Mouse (Mus musculus): ENCODE measurements around the gene Mgat3. TPM values are rescaled to one million over a fixed set of nuclear protein-coding genes. Genes with fewer than 3 reads are reported as not detected.

Gene Mgat3
- total and polyA plus RNA-seq, 3 experiments: not detected

DNA sequence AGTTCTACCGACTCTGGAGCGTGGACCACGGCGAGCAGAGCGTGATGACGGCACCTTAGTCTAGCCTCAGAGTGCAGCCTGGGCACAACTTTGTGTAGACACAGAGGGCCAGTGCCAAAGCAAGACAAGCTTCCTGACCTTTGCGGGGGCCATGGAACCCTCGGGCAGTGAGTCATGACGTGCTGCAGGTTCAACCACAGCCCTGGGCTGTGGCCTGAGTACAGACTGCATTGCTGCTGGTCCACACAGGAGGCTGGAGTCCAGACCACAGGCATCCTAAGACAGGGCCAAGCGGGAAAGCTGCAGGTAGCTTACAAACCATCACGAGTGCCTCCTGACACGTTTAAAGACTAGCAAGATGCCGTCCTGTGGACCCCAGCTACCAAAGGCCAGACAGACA, 13.3 kb upstream of the Mgat3 start:
- no peak for DNase-seq (ENCODE audit: low read depth, low spot score)
- no peaks in the 10 kb centered on the region for H3K4me1 ChIP-seq (ENCODE audit: control insufficient read depth in 1 of 2, insufficient read depth in 2 of 2, low read length in 2 of 2)
- no peak overlapping the region for H3K27ac ChIP-seq (ENCODE audit: control insufficient read depth, low read depth, low read length)
- H3K9ac ChIP-seq (ENCODE audit: control insufficient read depth, low read depth, low read length, poor library complexity, severe bottlenecking): no peak overlapping the region
- no peaks in the 10 kb centered on the region for H3K79me2 ChIP-seq (ENCODE audit: control insufficient read depth, insufficient read depth, low read length, poor library complexity)
- no peaks in the 10 kb centered on the region for H3K9me3 ChIP-seq (replicated peaks; ENCODE audit: insufficient read depth, low read length)
- no peak for TF ChIP-seq CTCF (IDR thresholded peaks at IDR 0.05 in 2 of 3, conservative IDR thresholded peaks at IDR 0.05 in 1 of 3; ENCODE audit: control insufficient read depth in 1 of 3, insufficient read depth in 1 of 3, low read depth in 2 of 3, low read length in 3 of 3, poor library complexity in 1 of 3, severe bottlenecking in 1 of 3)
- TF ChIP-seq ZNF384 (IDR thresholded peaks at IDR 0.05; ENCODE audit: low read depth, low read length): no peak
- no peak for TF ChIP-seq HCFC1 (IDR thresholded peaks at IDR 0.05; ENCODE audit: low read depth, low read length)
- no peak for TF ChIP-seq MXI1 (IDR thresholded peaks at IDR 0.05; ENCODE audit: low read depth, low read length)
- no peak for TF ChIP-seq KAT2A (conservative IDR thresholded peaks at IDR 0.05; ENCODE audit: low read depth, low read length)
- TF ChIP-seq MAX (IDR thresholded peaks at IDR 0.05; ENCODE audit: low read length): no peak
- TF ChIP-seq RAD21 (IDR thresholded peaks at IDR 0.05; ENCODE audit: low read depth, low read length): no peak
- TF ChIP-seq RCOR1 (IDR thresholded peaks at IDR 0.05; ENCODE audit: low read depth, low read length): no peak
- TF ChIP-seq ELF1 (IDR thresholded peaks at IDR 0.05; ENCODE audit: low read depth, low read length): no peak
- TF ChIP-seq ZC3H11A (IDR thresholded peaks at IDR 0.05; ENCODE audit: low read depth, low read length): no peak
- TF ChIP-seq POLR2AphosphoS2 (IDR thresholded peaks at IDR 0.05; ENCODE audit: low read length): no peak
- TF ChIP-seq CHD2 (IDR thresholded peaks at IDR 0.05; ENCODE audit: low read length): no peak
- no peak for TF ChIP-seq TAL1 (IDR thresholded peaks at IDR 0.05; ENCODE audit: low read length)
- H3K27me3 ChIP-seq (ENCODE audit: control insufficient read depth in 1 of 2, insufficient read depth in 2 of 2, low read length in 2 of 2): no peaks in the 10 kb centered on the region
- H3K36me3 ChIP-seq (ENCODE audit: control insufficient read depth in 1 of 2, insufficient read depth in 2 of 2, low read length in 2 of 2): peaks cover 0 to 4% of the 10 kb centered on the region in 2 experiments; a peak in 1 of 4 replicates
- H3K4me3 ChIP-seq (ENCODE audit: control insufficient read depth in 1 of 2, insufficient read depth in 1 of 2, low read depth in 2 of 2, low read length in 2 of 2): no peak overlapping the region

DNA sequence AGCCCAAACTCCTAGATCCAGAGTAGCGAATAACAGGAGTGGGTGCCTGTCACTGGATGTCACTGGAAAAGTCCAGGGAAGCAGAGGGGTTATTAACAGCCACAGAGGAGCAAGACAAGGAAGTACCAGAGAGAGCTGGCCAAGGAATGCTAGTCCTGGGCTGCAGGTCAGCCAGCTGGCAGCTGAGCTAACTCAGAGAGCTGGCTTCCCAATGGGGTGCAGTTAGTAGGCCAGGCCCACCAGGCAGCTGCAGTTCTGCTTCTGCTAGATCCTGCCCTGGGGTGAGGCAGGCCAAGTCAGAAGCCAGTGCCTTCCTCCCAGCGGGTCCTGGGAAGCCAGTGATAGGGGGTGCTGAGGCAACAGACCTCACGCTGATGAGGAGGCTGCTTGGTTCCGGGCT, 12.8 kb upstream of the Mgat3 start:
- TF ChIP-seq MAX (IDR thresholded peaks at IDR 0.05; ENCODE audit: low read length): no peak
- no peak for TF ChIP-seq POLR2AphosphoS5 (IDR thresholded peaks at IDR 0.05; ENCODE audit: borderline replicate concordance, low read depth, low read length)
- no peak for TF ChIP-seq ETS1 (IDR thresholded peaks at IDR 0.05; ENCODE audit: low read depth, low read length)
- TF ChIP-seq EP300 (IDR thresholded peaks at IDR 0.05; ENCODE audit: low read depth in 1 of 2, low read length in 2 of 2): no peak
- no peak for TF ChIP-seq ZC3H11A (IDR thresholded peaks at IDR 0.05; ENCODE audit: low read depth, low read length)
- TF ChIP-seq JUND (IDR thresholded peaks at IDR 0.05; ENCODE audit: low read depth, low read length): no peak
- no peak for TF ChIP-seq SMC3 (IDR thresholded peaks at IDR 0.05; ENCODE audit: low read depth, low read length)
- Histone ChIP-seq H3K27ac (ENCODE audit: control insufficient read depth, low read depth, low read length) (no peak overlapping the region), H3K4me3 (ENCODE audit: control insufficient read depth in 1 of 2, insufficient read depth in 1 of 2, low read depth in 2 of 2, low read length in 2 of 2) (no peak overlapping the region), H3K9me3 (replicated peaks; ENCODE audit: insufficient read depth, low read length) (no peaks in the 10 kb centered on the region), H3K36me3 (ENCODE audit: control insufficient read depth in 1 of 2, insufficient read depth in 2 of 2, low read length in 2 of 2) (peaks cover 0 to 4% of the 10 kb centered on the region in 2 experiments; a peak in 1 of 4 replicates), H3K27me3 (ENCODE audit: control insufficient read depth in 1 of 2, insufficient read depth in 2 of 2, low read length in 2 of 2) (no peaks in the 10 kb centered on the region), H3K79me2 (ENCODE audit: control insufficient read depth, insufficient read depth, low read length, poor library complexity) (no peaks in the 10 kb centered on the region), H3K4me1 (ENCODE audit: control insufficient read depth in 1 of 2, insufficient read depth in 2 of 2, low read length in 2 of 2) (no peaks in the 10 kb centered on the region), H3K9ac (ENCODE audit: control insufficient read depth, low read depth, low read length, poor library complexity, severe bottlenecking) (no peak overlapping the region)
- DNase-seq (ENCODE audit: low read depth, low spot score): no peak
